Mouse (Mus musculus): ENCODE results near the gene Tnik.

- TF ChIP-seq CTCF (IDR thresholded peaks at IDR 0.05; ENCODE audit: low read depth) = no peak
- TF ChIP-seq EP300 (IDR thresholded peaks at IDR 0.05; ENCODE audit: low read depth) = no peak
These were observed 264.2 kb downstream of the Tnik start for GRCm38 (mm10) chr3:28527231-28527630.

Data from heart, postnatal 0 days (tissue).